Mouse (Mus musculus) heart, postnatal 0 days (tissue): Measurements from ENCODE around the gene Olfr1369-ps1.

ENCODE experiments used
- CTCF ChIP-seq: IDR thresholded peaks from 2 replicates; pipeline ENCODE4 v1.5.1; 2016; ENCODE audit warnings: antibody characterized with exemption, control low read depth, low read depth
- EP300 ChIP-seq: IDR thresholded peaks from 2 replicates; pipeline ENCODE4 v1.6.1; 2016; ENCODE audit warnings: antibody characterized with exemption, low read depth

GRCm38 (mm10) chr13:21161591-21161990 lies 50.3 kb downstream of the Olfr1369-ps1 start:
- TF ChIP-seq CTCF, result no peak
- TF ChIP-seq EP300, result no peak
